Mouse (Mus musculus) midbrain, embryonic 15.5 days (tissue): Measurements from ENCODE around the gene Gm29289. TPM values are rescaled to one million over a fixed set of nuclear protein-coding genes. Genes with fewer than 3 reads are reported as not detected.
"Not testable (repeated sequence)": the region's sequence is repeated elsewhere in the genome, so short reads cannot be mapped to it uniquely, and the experiment has no call there.

Experiments used
- ATAC-seq: fragments of 200-750 bp; cut with Nextera tagmentation; replicated peaks from 2 replicates; pipeline ENCODE4 v1.8.0; 2017; ENCODE audit warnings: moderate TSS enrichment
- H3K27ac ChIP-seq: fragments of 300-500 bp; sonication (generic); 2 replicates; pipeline ENCODE4 v1.5.1; 2015; ENCODE audit warnings: mild to moderate bottlenecking, inconsistent platforms
- H3K27me3 ChIP-seq: fragments of 300-500 bp; sonication (generic); replicated peaks from 2 replicates; pipeline ENCODE4 v1.6.1; 2015; ENCODE audit warnings: inconsistent platforms
- H3K36me3 ChIP-seq: fragments of 300-500 bp; sonication (generic); replicated peaks from 2 replicates; pipeline ENCODE4 v1.6.1; 2015; ENCODE audit warnings: inconsistent platforms
- H3K4me1 ChIP-seq: fragments of 300-500 bp; sonication (generic); 2 replicates; pipeline ENCODE4 v1.6.1; 2015; ENCODE audit warnings: inconsistent platforms
- H3K4me2 ChIP-seq: fragments of 300-500 bp; sonication (generic); 2 replicates; pipeline ENCODE4 v1.6.1; 2015; ENCODE audit warnings: inconsistent platforms, mild to moderate bottlenecking, moderate library complexity
- H3K4me3 ChIP-seq: fragments of 300-500 bp; sonication (generic); 2 replicates; pipeline ENCODE4 v1.5.1; 2015; ENCODE audit warnings: mild to moderate bottlenecking, inconsistent platforms
- H3K9ac ChIP-seq: fragments of 300-500 bp; sonication (generic); 2 replicates; pipeline ENCODE4 v1.6.1; 2015; ENCODE audit warnings: mild to moderate bottlenecking, inconsistent platforms
- H3K9me3 ChIP-seq: fragments of 300-500 bp; sonication (generic); 2 replicates; pipeline ENCODE4 v1.6.1; 2016; ENCODE audit warnings: inconsistent platforms
- WGBS: fragments of 180-500 bp; shearing (Covaris S2); methylation state at CpG from one replicate; pipeline ENCODE4 v1.1.7; 2015; ENCODE audit warnings: mixed read lengths; 5-methylcytosine and 5-hydroxymethylcytosine counted together
- polyA plus RNA-seq: library from polyadenylated mRNA; unstranded; fragments of >200 nt; fragmentation: Nextera tagmentation; extraction: Ambion mirVana; gene quantifications from 2 replicates; pipeline ENCODE4 v1.2.1, GENCODE M21; 2015

The Gm29289 gene
- not detected in 2 replicates for polyA plus RNA-seq

DNA sequence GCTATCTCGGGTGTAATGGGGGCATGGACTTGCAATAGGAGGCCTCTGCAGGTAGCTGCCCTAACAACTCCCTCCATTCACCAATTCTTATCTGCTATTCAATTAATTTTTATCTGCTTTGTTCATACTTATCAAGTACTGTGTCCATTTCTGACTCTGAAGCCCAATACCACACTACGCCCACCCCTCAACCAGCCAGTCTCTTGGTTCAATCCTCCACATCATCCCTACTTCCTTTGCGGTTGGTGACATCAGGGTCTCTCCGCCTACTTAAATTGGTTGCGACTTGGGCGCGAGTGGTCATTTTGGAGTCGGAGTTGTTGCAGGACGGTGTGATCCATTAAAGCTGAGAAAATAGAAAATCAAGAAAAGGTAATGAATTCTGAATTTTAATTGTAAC lies at the start of gene Gm29289:
Gene Gm29289 (plus strand): TSS at position 301 of the 400 bp plus-strand sequence.
- not testable (repeated sequence) for H3K4me1 ChIP-seq, H3K9me3 ChIP-seq, H3K27me3 ChIP-seq, ATAC-seq, H3K36me3 ChIP-seq, H3K27ac ChIP-seq, H3K4me2 ChIP-seq, H3K4me3 ChIP-seq, H3K9ac ChIP-seq
- WGBS: no CpG with 5 or more reads among the region's 9 CpGs

DNA sequence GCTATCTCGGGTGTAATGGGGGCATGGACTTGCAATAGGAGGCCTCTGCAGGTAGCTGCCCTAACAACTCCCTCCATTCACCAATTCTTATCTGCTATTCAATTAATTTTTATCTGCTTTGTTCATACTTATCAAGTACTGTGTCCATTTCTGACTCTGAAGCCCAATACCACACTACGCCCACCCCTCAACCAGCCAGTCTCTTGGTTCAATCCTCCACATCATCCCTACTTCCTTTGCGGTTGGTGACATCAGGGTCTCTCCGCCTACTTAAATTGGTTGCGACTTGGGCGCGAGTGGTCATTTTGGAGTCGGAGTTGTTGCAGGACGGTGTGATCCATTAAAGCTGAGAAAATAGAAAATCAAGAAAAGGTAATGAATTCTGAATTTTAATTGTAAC lies 31.7 kb upstream of the Gm29289 start, which contains the start of gene Gm10352:
Gene Gm10352 (plus strand): TSS at position 301 of the 400 bp plus-strand sequence.
- no CpG with 5 or more reads among the region's 9 CpGs for WGBS
- not testable (repeated sequence) for ATAC-seq

More for the DNA sequence above, 31.7 kb upstream of the Gm29289 start, which contains the start of gene Gm10352:
- not testable (repeated sequence) for H3K27ac ChIP-seq, H3K9ac ChIP-seq, H3K27me3 ChIP-seq, H3K4me2 ChIP-seq, H3K9me3 ChIP-seq, H3K4me3 ChIP-seq, H3K4me1 ChIP-seq, H3K36me3 ChIP-seq

Other genes with a start within 250 kb of the Gm29289 start
- gene H2al2b, start 211.9 kb upstream of the Gm29289 start, polyA plus RNA-seq: not detected in 2 replicates
- gene Gm4064, start 136.4 kb upstream of the Gm29289 start, polyA plus RNA-seq: not detected in 2 replicates
- not detected in 2 replicates for gene Rbmy, start 101.9 kb upstream of the Gm29289 start, polyA plus RNA-seq
- gene Gm10256, start 101.9 kb upstream of the Gm29289 start, polyA plus RNA-seq: not detected in 2 replicates
- gene Gm10352, start 31.6 kb upstream of the Gm29289 start, polyA plus RNA-seq: 0.12 TPM in 1 of 2 replicates, not detected in the other